Mouse (Mus musculus) adrenal gland, adult 18-20 months (tissue): ENCODE measurements around the gene Zfp655. TPM values are rescaled to one million over a fixed set of nuclear protein-coding genes. Genes with fewer than 3 reads are reported as not detected.
A peak's percentile ranks its signal among the peaks of the same experiment; 100 is the strongest.
"Not testable (repeated sequence)": the region's sequence is repeated elsewhere in the genome, so short reads cannot be mapped to it uniquely, and the experiment has no call there.

Source experiments
- DNase-seq, 2 experiments: peaks; one replicate each; pipeline ENCODE4 v3.0.0; 2021 to 2022; ENCODE audit warnings: low spot score in 2 of 2
- long read RNA-seq, 2 experiments: library from polyadenylated mRNA; stranded (forward); transcript quantifications; one replicate each; pipeline ENCODE4 v2.0.0; 2021
- total RNA-seq, 2 experiments: library from RNA; stranded (reverse); gene quantifications; 1 replicate in 1 of 2; 2 replicates in 1 of 2; pipeline ENCODE4 v1.2.3; 2021

The Zfp655 gene
- total RNA-seq, result 10 to 100 TPM; 46.2 to 59.3 TPM
- long read RNA-seq, experiment 1, full-length matches to known transcripts, result 37 of 39 reads
- long read RNA-seq, experiment 1, partial matches to known transcripts, result 0 of 39 reads
- long read RNA-seq, experiment 1, other reads (novel, unspliced or antisense), result 2 of 39 reads
- long read RNA-seq, experiment 2, full-length matches to known transcripts, result 84 of 94 reads
- long read RNA-seq, experiment 2, partial matches to known transcripts, result 0 of 94 reads
- long read RNA-seq, experiment 2, other reads (novel, unspliced or antisense), result 10 of 94 reads

- peak; percentile 96 to 97 for DNase-seq
Measured at GRCm38 (mm10) chr5:145231367-145231871, at the start of gene Zfp655. Gene Zfp655, plus strand, starts transcription at chr5:145231715.

GRCm38 (mm10) chr5:145185244-145185643 is 46.3 kb upstream of the Zfp655 start:
- no peak for DNase-seq

- DNase-seq, result no peak
Measured at GRCm38 (mm10) chr5:145189416-145189815, 42.1 kb upstream of the Zfp655 start.

DNA sequence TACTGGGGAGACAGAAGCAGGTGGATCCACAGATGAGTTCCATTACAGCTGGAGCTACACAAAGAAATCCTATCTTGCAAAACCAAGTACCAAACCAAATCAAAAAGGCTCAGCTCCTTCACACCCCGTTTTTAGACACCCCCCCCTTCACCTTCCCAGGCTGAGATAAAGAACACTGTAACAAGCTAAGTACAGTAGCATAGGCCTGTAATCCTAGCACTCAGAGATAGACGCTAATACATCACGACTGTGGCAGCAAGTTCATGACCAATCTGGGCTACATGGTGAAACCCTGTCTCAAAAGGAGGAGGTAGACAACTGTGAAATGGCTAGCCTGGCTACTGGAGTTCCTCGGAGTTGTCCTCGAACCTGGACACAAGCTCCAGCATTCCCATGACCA is 41.1 kb upstream of the Zfp655 start:
- no peak for DNase-seq

DNA sequence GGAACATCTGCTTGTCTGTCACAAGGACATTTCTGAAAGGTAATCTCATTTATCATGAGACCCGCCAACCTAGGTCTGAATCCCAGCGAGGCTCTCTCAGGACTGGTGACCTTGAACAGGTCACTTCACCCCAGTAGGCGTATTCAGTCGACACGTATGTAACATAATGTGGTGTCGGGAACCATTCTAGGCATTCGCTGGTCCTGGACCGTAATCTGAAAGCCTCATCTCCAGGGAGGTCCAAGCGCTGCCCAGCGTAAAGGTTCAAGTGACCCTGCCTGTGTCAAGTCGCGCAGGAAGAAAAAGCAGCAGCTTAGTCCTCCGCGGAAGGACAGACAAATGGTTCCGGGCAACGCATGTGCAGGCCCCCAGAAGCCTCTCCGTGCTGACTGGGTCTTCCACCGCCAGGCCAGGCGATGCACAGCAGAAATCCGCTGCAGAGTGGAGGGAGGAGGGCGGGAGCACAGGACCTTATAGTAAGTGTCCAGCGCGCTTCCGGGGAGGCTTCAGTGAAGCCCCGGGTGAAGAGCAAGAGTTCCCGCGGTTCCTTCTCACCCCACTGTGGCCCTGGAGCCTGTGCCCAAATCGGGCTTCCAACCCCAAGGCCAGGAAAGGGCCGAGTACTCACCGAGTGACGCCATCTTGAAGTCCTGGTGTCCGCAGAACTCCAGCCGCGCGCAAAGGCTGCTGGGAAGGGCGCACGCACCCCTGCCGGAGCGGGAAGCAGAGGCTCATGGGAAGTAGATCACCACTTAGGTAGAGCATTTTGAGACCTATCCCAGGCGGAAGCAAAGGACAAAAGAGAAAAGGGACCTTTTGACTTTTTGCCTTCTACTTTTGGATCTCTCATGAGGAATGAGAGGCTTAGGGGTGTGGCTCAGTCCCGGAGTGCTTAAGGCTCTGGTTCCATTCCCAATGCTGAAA is 40.4 kb upstream of the Zfp655 start:
- peak; percentile 84 for DNase-seq

GRCm38 (mm10) chr5:145191962-145192361 is 39.6 kb upstream of the Zfp655 start, which contains the start of gene Atp5j2:
Gene Atp5j2, minus strand, starts transcription at chr5:145192062.
- DNase-seq, result no peak

GRCm38 (mm10) chr5:145200387-145200786 is 31.1 kb upstream of the Zfp655 start:
- no peak for DNase-seq

GRCm38 (mm10) chr5:145201321-145201991 is 30.1 kb upstream of the Zfp655 start, which contains the start of gene Zkscan14:
Gene Zkscan14, minus strand, starts transcription at chr5:145201868.
- peak; percentile 57 to 62 for DNase-seq

- no peak for DNase-seq
Measured at GRCm38 (mm10) chr5:145202446-145202845, 29.1 kb upstream of the Zfp655 start.

DNA sequence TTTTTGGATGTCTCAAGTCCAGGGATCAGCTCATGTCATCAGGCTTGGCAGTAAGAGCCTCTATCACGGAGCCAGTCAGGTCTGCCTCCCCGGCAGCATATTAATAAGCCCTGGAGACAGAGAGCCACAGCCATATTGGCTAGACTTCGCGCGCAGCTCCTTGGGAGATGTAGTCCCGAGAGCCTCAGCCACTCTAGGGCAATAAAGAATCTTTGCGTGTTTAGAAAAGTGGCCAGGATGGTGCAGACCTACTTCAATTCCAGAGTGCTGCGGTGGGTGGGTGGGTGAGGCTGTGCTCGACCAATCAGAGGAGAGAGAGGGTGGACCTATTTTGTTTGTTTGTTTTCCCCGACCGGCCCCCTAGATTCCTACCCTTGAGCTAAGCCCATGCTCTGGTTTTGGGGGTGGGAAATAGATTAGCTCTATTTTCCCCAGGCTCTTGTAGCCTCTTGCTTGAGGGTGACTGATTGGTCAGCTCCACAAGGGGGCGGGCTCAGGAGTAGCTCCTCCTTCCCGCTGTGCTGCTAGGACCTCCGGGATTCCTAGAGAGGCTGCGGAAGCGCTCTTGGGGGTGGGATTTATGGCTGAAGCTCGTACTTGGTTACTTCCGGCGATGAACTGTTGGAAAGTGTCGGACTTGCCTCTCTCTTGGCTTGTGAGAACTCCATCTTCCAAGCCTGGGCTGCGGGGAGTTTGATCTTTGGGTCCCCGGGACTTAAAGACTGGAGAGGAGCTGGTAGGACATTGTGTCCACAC is 27.4 kb upstream of the Zfp655 start, which contains the start of gene Zkscan5:
TSS of gene Zkscan5 (plus strand) at position 627 of the 756 bp plus-strand sequence.
- peak; percentile 91 for DNase-seq

DNA sequence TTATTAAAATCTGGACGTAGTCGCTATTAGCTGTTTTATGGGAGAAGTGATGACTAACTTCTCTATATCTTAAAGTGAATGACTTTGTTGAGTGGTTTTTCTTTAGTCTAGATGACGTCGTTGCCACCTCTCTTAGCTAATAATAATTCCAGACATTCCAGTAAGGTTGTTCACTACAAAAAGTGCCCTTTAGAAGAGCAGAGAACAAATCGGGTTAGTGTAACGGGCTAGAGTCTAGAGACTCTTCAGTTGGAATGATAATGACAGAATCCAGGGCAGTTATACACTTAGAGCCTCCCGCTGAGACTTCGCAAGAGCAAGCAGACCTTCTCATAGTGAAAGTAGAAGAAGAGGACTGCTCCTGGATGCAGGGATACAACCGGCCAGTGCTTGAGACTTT is 26.5 kb upstream of the Zfp655 start:
- DNase-seq, result no peak

GRCm38 (mm10) chr5:145207385-145207784 is 24.1 kb upstream of the Zfp655 start:
- DNase-seq, result no peak

DNA sequence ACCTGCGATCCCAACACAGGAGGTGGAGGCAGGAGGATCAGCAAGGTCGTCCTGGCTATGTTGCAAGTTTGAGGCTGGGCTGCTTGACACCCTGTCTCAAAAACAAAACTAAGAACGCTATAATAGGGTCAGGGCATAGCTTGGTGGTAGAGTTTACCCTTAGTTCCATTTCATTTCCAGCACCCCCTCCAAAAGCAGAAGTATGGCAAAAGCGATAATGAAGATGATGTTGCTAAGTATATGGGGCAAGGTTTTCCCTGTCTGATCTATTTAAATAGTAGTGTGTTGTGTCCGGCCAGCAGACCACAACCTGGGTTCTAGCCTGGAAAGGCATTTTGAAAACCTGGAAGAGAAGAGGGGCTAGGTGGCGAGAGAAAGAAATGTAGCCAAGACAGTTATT is 23.6 kb upstream of the Zfp655 start:
- no peak for DNase-seq

DNA sequence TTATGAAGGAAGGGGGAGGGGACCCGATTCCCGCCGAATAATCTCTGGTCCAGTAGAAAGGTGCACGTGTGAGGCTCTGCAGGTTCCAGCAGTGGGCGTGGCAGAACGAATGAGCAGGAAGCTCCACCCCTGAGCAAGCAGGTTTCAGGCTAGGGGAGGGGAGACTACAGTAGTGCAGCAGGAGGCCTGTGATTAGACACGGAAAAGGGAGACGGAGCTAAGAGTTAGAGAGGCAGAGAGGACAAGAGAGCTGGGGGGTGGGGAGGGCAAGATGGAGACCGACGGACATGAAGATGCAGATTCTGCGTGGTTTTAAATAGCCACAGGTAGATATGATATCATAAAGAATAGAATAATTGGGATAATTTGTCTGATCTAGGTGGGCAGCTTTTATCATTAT is 23.1 kb upstream of the Zfp655 start:
- DNase-seq, result not testable (repeated sequence)

DNA sequence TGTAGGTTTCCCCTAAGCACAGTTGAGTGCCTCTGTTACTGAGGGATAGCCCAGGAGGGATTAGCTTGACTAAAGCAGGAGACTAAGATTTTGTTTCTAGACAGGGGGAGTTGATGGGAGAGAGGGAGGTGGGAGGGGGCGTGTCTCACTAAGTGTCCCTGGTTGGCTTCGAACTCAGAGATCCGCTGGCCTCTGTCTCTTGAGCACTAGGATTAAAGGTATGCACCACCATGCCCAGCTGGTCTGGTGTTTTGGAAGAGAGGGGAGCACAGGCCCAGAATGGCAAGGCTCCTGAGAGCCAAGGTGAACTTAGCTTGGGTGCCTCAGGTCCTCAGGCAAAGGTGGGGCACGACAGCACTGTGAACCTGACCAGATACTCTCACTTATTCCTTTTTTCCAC is 20.2 kb upstream of the Zfp655 start:
- no peak for DNase-seq

GRCm38 (mm10) chr5:145212216-145212615 is 19.3 kb upstream of the Zfp655 start:
- no peak for DNase-seq

GRCm38 (mm10) chr5:145213505-145213904 is 18.0 kb upstream of the Zfp655 start:
- DNase-seq, result no peak

DNA sequence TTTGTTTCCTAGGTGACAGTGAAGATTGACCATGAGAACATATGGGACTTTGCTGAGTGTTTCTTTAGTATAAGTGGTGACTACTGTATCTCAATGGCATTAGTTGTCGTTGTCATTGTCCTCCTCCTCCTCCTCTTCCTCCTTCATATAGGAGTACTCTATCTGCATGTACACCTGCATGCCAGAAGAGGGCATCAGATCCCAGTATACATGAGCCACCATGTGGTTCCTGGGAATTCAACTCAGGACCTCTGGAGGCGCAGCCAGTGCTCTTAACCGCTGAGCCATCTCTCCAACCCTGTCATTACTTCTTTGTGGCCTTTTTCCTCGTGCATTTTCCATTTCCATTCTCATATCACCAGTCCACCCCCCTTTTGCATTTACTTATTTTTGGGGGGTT is 16.8 kb upstream of the Zfp655 start:
- no peak for DNase-seq

DNA sequence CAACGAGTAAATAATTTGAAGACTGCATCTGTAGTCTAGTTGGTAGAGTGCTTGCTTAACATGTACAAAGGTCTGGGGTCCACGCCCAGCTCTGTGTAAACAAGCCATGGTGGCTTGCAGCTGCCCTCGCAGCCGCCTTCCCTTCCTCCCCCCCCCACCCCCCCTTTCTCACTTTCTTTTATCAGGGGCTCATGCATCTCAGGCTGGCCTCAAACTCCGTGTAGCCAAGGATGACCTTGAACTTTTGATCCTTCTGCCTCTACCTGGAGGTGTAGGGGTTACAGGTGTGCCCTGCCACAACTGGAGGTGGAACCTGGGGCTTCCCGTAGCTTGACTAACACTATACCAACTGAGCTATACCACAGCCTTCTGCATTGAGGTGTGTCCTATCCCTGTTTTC is 13.8 kb upstream of the Zfp655 start:
- no peak for DNase-seq

GRCm38 (mm10) chr5:145218206-145218605 is 13.3 kb upstream of the Zfp655 start:
- no peak for DNase-seq
